Mouse (Mus musculus) cerebellum, adult 2 months (tissue): Measurements from ENCODE around the gene Zfp821. TPM values are rescaled to one million over a fixed set of nuclear protein-coding genes. Genes with fewer than 3 reads are reported as not detected.

ENCODE experiments used
- DNase-seq, 2 experiments: peaks; one replicate each; pipeline ENCODE4 v3.0.0; 2021
- H3K27ac ChIP-seq: fragments of 200-500 bp; 2 replicates; pipeline ENCODE4 v1.5.1; 2012; ENCODE audit warnings: low read length, control low read depth, inconsistent platforms; ENCODE audit not compliant: insufficient read depth
- H3K27me3 ChIP-seq: fragments of 200-500 bp; 2 replicates; pipeline ENCODE4 v1.6.1; 2012; ENCODE audit warnings: inconsistent platforms, mild to moderate bottlenecking, low read length, moderate library complexity; ENCODE audit not compliant: control insufficient read depth, insufficient read depth
- H3K4me1 ChIP-seq: fragments of 200-500 bp; 2 replicates; pipeline ENCODE4 v1.6.1; 2011; ENCODE audit warnings: low read length; ENCODE audit not compliant: control insufficient read depth, insufficient read depth
- H3K4me3 ChIP-seq: fragments of 200-500 bp; replicated peaks from 2 replicates; pipeline ENCODE3; 2011; ENCODE audit warnings: mild to moderate bottlenecking, low read depth, low read length, control low read depth; ENCODE audit not compliant: insufficient read depth
- CTCF ChIP-seq: fragments of 200-500 bp; IDR thresholded peaks from 2 replicates; pipeline ENCODE4 v1.5.1; 2011; ENCODE audit warnings: low read depth, mild to moderate bottlenecking, control low read depth, low read length, moderate library complexity, borderline replicate concordance; ENCODE audit not compliant: insufficient read depth
- POLR2A ChIP-seq: fragments of 200-500 bp; IDR thresholded peaks from 2 replicates; pipeline ENCODE4 v1.6.1; 2011; ENCODE audit warnings: low read length, control low read depth, borderline replicate concordance; ENCODE audit not compliant: insufficient read depth
- WGBS: fragments of 180-500 bp; shearing (Covaris S2); methylation state at CpG from one replicate; pipeline ENCODE4 v1.1.7; 2018; 5-methylcytosine and 5-hydroxymethylcytosine counted together
- polyA plus RNA-seq: library from polyadenylated mRNA; depleted of rRNA; stranded (reverse); fragments of >200 nt; gene quantifications from 2 replicates; pipeline ENCODE4 v1.2.3, GENCODE M21; 2012; rRNA removed

The Zfp821 gene
- polyA plus RNA-seq, 1 experiment, result 32.0 TPM

DNA sequence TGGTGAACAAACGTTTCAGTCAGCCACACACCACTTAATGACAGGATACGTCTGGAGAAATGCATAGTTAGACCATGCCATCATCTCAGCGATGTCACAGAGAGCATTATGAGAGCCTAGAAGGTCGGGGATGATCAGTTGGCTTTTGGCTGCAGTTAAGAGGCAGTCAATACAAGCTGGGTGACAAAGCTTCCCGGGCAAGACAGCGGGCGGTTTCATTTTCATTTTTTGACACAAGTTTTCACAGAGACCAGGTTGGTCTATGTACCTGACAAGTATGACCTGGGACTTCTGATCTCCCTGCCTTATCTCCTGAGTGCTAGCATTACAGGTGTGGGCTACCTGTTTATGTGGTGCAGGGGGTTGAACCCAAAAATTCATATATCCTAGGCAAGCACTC, 60.7 kb downstream of the Zfp821 start:
- Histone ChIP-seq H3K27ac (no peak overlapping the region), H3K4me1 (no peaks in the 10 kb centered on the region), H3K4me3 (no peak overlapping the region), H3K27me3 (no peaks in the 10 kb centered on the region; the same call in 1 of the 2 replicates)
- DNase-seq, result no peak
- TF ChIP-seq CTCF (no peak), POLR2A (no peak)
- WGBS, result 73% methylated on average over 7 of the region's 7 CpGs

DNA sequence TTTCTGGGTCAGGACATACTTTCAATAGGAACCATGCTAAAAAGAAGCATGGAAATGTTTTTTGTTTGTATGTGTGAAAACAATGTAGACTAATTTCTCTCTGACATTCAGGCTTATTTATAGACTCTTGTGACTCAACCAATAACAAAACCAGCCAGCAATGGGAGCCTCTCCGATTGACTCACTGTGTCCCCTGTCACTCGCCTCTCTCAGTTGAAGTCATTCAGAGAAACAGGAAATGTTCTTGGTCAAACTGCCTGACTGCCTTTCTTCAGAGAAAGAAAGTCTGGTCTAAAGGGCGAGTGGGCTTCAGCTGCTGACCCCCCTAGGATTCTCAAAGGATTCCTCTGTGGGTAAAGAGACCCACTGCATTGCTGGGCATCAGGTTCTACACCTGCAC, 67.8 kb downstream of the Zfp821 start:
- Histone ChIP-seq H3K27ac (no peak overlapping the region), H3K4me3 (no peak overlapping the region), H3K27me3 (no peaks in the 10 kb centered on the region; the same call in 1 of the 2 replicates), H3K4me1 (no peaks in the 10 kb centered on the region)
- TF ChIP-seq CTCF (no peak), POLR2A (no peak)
- WGBS, result 54% methylated on average over 3 of the region's 3 CpGs
- no peak for DNase-seq

Other genes with a start within 250 kb of the Zfp821 start
- gene Pmfbp1, start 211.5 kb upstream of the Zfp821 start, polyA plus RNA-seq, result 0.36 and 0.80 TPM in 2 replicates
- 23.8 and 25.3 TPM in 2 replicates for gene Dhx38, start 139.7 kb upstream of the Zfp821 start, polyA plus RNA-seq
- 9.8 and 10.3 TPM in 2 replicates for gene Txnl4b, start 139.7 kb upstream of the Zfp821 start, polyA plus RNA-seq
- gene Hp, start 126.4 kb upstream of the Zfp821 start, polyA plus RNA-seq, result 0.38 and 0.44 TPM in 2 replicates
- gene Dhodh, start 96.9 kb upstream of the Zfp821 start, polyA plus RNA-seq, result 29.4 and 31.6 TPM in 2 replicates
- gene Pkd1l3, start 91.0 kb upstream of the Zfp821 start, polyA plus RNA-seq, result 0.08 TPM in 1 of 2 replicates, not detected in the other
- gene Ist1, start 12.3 kb upstream of the Zfp821 start, polyA plus RNA-seq, result 88.2 and 90.7 TPM in 2 replicates
- 14.6 and 16.0 TPM in 2 replicates for gene Atxn1l, start 32.2 kb downstream of the Zfp821 start, polyA plus RNA-seq
- 74.4 and 80.0 TPM in 2 replicates for gene Ap1g1, start 73.0 kb downstream of the Zfp821 start, polyA plus RNA-seq
- 19.2 TPM in 2 replicates for gene Phlpp2, start 163.0 kb downstream of the Zfp821 start, polyA plus RNA-seq